Mouse (Mus musculus) embryonic fibroblast, embryonic 13.5 days (primary cell): ENCODE results near the gene Rfc5.

Experiments used
- CTCF ChIP-seq: IDR thresholded peaks from 2 replicates; pipeline ENCODE4 v1.5.1; 2011; ENCODE audit warnings: mild to moderate bottlenecking, control low read depth, low read length, moderate library complexity, borderline replicate concordance; ENCODE audit not compliant: insufficient read depth
- POLR2A ChIP-seq: IDR thresholded peaks from 2 replicates; pipeline ENCODE4 v1.6.1; 2011; ENCODE audit warnings: low read depth, mild to moderate bottlenecking, control low read depth, low read length, moderate library complexity

DNA sequence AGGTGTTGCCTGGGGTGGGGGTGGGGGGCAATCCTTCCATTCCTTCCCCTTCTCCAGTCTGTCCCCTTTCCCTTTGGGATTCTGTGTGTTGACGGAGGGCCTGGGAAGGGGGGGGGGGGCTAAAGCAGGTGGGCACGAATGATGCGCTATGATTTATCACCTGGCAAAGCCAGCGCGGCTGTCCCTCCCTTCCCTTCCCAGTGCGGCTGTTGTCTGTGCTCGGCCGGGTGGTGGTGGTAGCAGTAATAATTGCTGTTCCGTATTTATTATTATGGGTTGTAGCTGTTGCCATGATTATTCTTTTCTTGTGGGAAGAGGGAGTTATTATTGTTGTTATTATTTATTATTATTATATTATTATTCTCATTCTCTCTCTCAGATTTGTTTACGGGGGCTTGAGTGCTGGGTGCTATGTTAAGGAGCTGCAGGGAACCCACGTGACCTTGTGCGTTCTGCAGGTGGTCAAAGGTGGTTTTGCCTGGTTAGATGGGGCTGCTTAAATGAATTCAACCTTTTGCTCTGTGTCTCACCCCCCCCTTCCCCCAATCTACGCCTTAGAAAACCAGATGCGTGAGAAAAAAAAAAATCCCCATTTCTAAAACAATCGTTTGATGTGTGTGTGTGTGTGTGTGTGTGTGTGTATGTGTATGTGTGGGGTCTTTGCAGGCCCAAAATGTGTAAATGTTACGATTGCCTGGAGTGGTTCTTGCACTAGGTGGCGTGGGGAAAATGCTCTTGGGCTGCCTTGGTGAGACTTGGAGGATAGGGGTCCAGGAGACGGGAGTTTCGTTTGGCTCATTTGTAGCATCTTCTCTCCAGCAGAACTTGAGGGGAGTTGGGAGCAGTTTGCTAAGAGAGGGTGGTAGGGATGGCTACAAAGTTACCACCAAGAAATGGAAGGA lies 26.4 kb upstream of the Rfc5 start:
- TF ChIP-seq CTCF (no peak), POLR2A (no peak)
